Mouse (Mus musculus) heart, embryonic 13.5 days (tissue): ENCODE results near the gene Pfas. TPM values are rescaled to one million over a fixed set of nuclear protein-coding genes. Genes with fewer than 3 reads are reported as not detected.
"Not testable (repeated sequence)": the region's sequence is repeated elsewhere in the genome, so short reads cannot be mapped to it uniquely, and the experiment has no call there.

Source experiments
- ATAC-seq: fragments of 200-750 bp; cut with Nextera tagmentation; 2 replicates; pipeline ENCODE4 v1.8.0; 2017; ENCODE audit warnings: moderate TSS enrichment; ENCODE audit not compliant: insufficient number of reproducible peaks, low FRiP score, low TSS enrichment; ENCODE audit errors: extremely low read depth
- H3K27ac ChIP-seq: fragments of 300-500 bp; sonication (generic); replicated peaks from 2 replicates; pipeline ENCODE4 v1.5.1; 2015; ENCODE audit warnings: moderate library complexity, mild to moderate bottlenecking, inconsistent platforms
- H3K27me3 ChIP-seq: fragments of 300-500 bp; sonication (generic); replicated peaks from 2 replicates; pipeline ENCODE4 v1.6.1; 2015; ENCODE audit warnings: mild to moderate bottlenecking, inconsistent platforms
- H3K36me3 ChIP-seq: fragments of 300-500 bp; sonication (generic); 2 replicates; pipeline ENCODE4 v1.6.1; 2015; ENCODE audit warnings: mild to moderate bottlenecking, inconsistent platforms
- H3K4me1 ChIP-seq: fragments of 300-500 bp; sonication (generic); 2 replicates; pipeline ENCODE4 v1.6.1; 2015; ENCODE audit warnings: inconsistent platforms
- H3K4me2 ChIP-seq: fragments of 300-500 bp; sonication (generic); 2 replicates; pipeline ENCODE4 v1.6.1; 2015; ENCODE audit warnings: inconsistent platforms, mild to moderate bottlenecking, moderate library complexity
- H3K4me3 ChIP-seq: fragments of 300-500 bp; sonication (generic); 2 replicates; pipeline ENCODE4 v1.5.1; 2015; ENCODE audit warnings: moderate library complexity, mild to moderate bottlenecking, inconsistent platforms
- H3K9ac ChIP-seq: fragments of 300-500 bp; sonication (generic); 2 replicates; pipeline ENCODE4 v1.6.1; 2015; ENCODE audit warnings: inconsistent platforms, mild to moderate bottlenecking, moderate library complexity
- H3K9me3 ChIP-seq: fragments of 300-500 bp; sonication (generic); 2 replicates; pipeline ENCODE4 v1.6.1; 2016; ENCODE audit warnings: inconsistent platforms
- WGBS: fragments of 180-500 bp; shearing (Covaris S2); methylation state at CpG from one replicate; pipeline ENCODE4 v1.1.7; 2015; ENCODE audit warnings: mixed read lengths; 5-methylcytosine and 5-hydroxymethylcytosine counted together
- polyA plus RNA-seq: library from polyadenylated mRNA; unstranded; fragments of >200 nt; fragmentation: Nextera tagmentation; extraction: Ambion mirVana; gene quantifications from 2 replicates; pipeline ENCODE4 v1.2.1, GENCODE M21; 2015

Gene Pfas
- polyA plus RNA-seq, 1 experiment from 2014 or later, result 19.9 TPM

DNA sequence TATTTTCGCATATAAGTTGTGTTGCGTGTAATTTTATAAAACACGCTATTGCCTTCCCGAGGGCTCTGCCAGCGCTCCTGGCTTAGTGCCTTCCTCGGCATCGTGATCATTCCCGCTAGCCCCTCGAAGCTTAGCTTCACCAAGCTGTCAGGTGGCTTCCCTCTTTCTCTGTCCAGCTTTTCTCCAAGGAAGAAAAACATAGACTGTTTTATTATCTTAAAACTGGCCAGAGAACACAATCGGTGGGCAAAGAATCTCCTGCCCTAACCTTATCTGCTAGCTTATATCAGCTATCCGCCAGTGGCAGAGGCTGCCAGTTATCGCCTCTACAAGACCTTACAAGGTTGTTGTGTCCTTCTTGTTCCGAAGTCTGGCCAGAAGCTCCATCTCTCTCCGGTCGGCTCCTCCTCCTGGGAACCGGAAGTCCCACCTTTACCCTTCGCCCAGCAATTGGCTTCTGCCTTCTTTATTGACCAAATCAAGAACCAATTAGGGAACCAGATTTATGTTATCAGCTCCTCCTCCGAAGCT lies 3.9 kb upstream of the Pfas start:
- ATAC-seq, result peak; percentile 50; the same call in 1 of the 2 replicates
- Histone ChIP-seq H3K4me1 (peaks cover 34% of the 10 kb centered on the region), H3K9ac (peak overlapping the region; percentile 86), H3K4me2 (peak overlapping the region; percentile 91), H3K9me3 (no peaks in the 10 kb centered on the region), H3K4me3 (peak overlapping the region; percentile 59), H3K27me3 (no peaks in the 10 kb centered on the region), H3K36me3 (no peaks in the 10 kb centered on the region), H3K27ac (peak overlapping the region; percentile 98)
- under 1% methylated on average over 18 of the region's 18 CpGs for WGBS

DNA sequence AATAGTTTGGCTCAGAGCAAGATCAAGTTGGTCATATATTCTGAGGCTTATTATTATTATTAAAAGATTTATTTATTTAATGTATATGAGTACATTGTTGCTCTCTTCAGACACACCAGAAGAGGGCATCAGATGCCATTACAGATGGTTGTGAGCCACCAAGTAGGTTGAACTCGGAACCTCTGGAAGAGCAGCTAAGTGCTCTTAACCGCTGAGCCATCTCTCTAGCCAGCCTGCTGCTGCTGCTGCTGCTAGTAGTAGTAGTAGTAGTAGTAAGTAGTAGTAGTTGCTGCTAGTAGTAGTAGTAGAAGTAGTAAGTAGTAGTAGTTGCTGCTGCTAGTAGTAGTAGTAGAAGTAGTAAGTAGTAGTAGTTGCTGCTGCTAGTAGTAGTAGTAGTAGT lies 3.2 kb upstream of the Pfas start:
- peak overlapping the region; percentile 98 for H3K27ac ChIP-seq
- peak overlapping the region; percentile 86 for H3K9ac ChIP-seq
- H3K9me3 ChIP-seq, H3K27me3 ChIP-seq, ATAC-seq, H3K36me3 ChIP-seq: not testable (repeated sequence)
- WGBS, result 66% methylated on average over 2 of the region's 2 CpGs
- H3K4me1 ChIP-seq, result peaks cover 30% of the 10 kb centered on the region
- H3K4me3 ChIP-seq, result peak overlapping the region; percentile 59
- H3K4me2 ChIP-seq, result peak overlapping the region; percentile 91

DNA sequence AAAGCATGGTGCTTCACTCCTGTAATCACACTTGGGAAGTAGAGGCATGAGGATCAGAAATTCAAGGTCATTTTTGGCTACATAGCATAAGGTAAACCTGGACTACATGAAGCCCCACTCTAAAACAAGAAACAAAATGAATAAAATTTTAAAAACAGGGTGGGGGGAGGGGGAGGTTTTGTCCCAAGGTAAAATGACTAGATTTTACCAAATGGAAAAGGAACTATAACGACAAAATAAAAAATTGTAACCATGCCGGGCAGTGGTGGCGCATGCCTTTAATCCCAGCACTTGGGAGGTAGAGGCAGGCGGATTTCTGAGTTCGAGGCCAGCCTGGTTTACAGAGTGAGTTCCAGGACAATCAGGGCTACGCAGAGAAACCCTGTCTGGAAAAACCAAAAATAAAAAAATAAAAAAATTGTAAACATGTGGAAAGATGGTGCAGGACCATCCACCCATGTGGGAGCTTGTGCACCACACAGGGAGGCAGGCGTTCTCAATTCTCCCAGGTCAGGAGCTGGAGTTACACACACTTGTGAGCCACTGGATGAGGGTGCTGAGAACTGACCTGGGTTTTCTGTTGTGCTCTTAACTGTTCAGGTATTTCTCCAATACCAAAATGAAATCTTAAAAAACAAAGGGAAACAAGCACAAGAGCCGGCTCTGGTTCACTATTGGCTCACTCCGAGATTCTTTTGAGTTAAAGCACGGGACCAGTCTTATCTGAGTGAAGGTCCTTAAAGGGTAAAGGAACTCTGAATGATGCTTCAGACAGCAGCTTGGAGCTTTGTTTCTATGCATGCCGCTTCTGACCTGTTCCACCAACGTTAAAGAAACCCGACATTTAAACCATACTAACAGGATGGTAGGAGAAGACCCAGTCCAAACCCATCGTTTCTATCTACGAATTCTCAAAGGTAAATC lies 2.4 kb upstream of the Pfas start:
- ATAC-seq, result no peak
- H3K9ac ChIP-seq, result 0 out of 2 replicates have a peak overlapping the region, but pooled peaks have one; percentile 37
- H3K4me3 ChIP-seq, result peak overlapping the region; percentile 59
- H3K9me3 ChIP-seq, result no peaks in the 10 kb centered on the region
- no peaks in the 10 kb centered on the region for H3K36me3 ChIP-seq
- WGBS, result 78% methylated on average over 15 of the region's 15 CpGs
- H3K4me2 ChIP-seq, result peak overlapping the region; percentile 91
- H3K4me1 ChIP-seq, result peaks cover 29% of the 10 kb centered on the region
- peak overlapping the region; percentile 98 for H3K27ac ChIP-seq
- no peaks in the 10 kb centered on the region for H3K27me3 ChIP-seq

DNA sequence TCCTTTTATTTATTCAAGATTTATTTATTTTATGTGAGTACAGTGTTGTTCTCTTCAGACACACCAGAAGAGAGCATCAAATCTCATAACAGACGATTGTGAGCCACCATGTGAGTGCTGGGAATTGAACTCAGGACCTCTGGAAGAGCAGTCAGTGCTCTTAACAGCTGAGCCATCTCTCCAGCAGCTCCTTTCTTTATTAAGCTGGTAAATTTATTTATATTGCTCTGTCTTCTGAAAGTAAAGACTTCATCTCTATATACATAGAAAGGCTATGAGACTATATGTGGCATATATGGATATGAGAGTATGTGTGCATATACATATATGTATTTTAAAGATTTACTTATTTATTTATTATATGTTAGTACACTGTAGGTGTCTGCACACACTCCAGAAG lies 1.2 kb upstream of the Pfas start:
- WGBS, result 85% methylated on average over 1 of the region's 1 CpGs
- Histone ChIP-seq H3K4me2 (no peak overlapping the region), H3K9me3 (no peaks in the 10 kb centered on the region), H3K9ac (no peak overlapping the region), H3K4me1 (peaks cover 24% of the 10 kb centered on the region), H3K27me3 (no peaks in the 10 kb centered on the region), H3K36me3 (no peaks in the 10 kb centered on the region), H3K4me3 (no peak overlapping the region), H3K27ac (no peak overlapping the region)
- ATAC-seq, result no peak

DNA sequence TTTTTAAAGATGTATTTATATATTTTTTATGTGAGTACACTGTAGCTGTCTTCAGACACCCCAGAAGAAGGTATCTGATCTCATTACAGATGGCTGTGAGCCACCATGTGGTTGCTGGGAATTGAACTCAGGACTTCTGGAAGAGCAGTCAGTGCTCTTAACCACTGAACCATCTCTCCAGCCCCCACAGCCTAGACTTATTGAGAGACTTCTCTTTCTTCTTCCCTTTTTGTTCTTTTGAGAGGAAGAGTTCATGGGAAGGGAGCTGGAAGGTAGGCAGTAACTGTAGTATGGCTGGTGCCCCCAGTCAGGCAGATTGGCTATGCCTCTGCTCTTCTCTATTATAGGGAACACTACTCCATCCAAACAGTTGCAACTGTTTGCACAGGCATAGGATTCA lies 1.7 kb downstream of the Pfas start:
- Histone ChIP-seq H3K4me1 (peaks cover 22% of the 10 kb centered on the region), H3K36me3 (peaks cover 19% of the 10 kb centered on the region)
- H3K27ac ChIP-seq, H3K27me3 ChIP-seq, H3K4me2 ChIP-seq, H3K9ac ChIP-seq, H3K4me3 ChIP-seq, ATAC-seq, H3K9me3 ChIP-seq: not testable (repeated sequence)

DNA sequence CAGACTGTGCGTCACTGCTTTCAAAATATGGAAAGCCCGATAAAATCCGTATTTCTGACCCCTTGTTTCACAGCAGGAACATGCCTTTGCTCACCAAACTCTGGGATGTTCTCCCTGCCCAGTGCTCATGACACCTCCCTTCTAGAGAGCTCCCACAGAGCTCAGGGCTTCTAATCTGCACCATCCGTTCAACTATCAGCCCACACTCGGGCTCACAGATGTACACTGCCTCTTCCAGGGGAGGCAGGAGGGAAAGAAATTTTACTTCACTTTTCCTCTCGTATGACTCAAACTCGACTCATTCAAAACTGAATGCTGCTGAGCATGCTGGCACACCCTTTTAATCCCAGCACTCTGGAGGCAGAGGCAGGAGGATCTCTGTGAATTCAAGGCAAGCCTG lies 3.1 kb downstream of the Pfas start:
- H3K4me1 ChIP-seq, result peaks cover 11% of the 10 kb centered on the region
- WGBS, result 78% methylated on average over 7 of the region's 7 CpGs
- H3K27ac ChIP-seq, result no peak overlapping the region
- no peak overlapping the region for H3K4me3 ChIP-seq
- no peak for ATAC-seq
- no peak overlapping the region for H3K4me2 ChIP-seq
- H3K27me3 ChIP-seq, result no peaks in the 10 kb centered on the region
- no peak overlapping the region for H3K9ac ChIP-seq
- H3K9me3 ChIP-seq, result no peaks in the 10 kb centered on the region
- peaks cover 33% of the 10 kb centered on the region for H3K36me3 ChIP-seq

DNA sequence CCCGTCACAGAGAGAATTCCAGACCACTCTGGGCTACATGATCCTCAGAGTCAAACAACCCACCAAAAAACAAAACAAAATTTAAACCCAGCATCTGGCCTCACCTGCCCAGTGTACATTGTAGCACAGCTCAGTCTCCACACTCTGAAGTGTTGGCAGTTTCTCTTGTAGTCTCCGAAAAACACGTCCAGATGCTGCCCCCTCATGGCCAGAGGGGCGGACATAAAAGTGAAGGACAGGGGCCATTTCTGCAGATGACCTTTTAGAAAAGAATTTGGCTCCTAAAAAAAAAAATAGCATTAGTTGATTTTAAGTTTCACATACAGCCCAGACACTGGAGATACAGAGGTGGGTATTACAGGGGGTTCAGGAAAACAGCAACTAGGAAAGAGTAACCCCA lies 4.7 kb downstream of the Pfas start:
- peaks cover 11% of the 10 kb centered on the region for H3K4me1 ChIP-seq
- WGBS, result 42% methylated on average over 4 of the region's 4 CpGs
- H3K27me3 ChIP-seq, result no peaks in the 10 kb centered on the region
- ATAC-seq, result no peak
- H3K4me3 ChIP-seq, result no peak overlapping the region
- no peak overlapping the region for H3K27ac ChIP-seq
- H3K9me3 ChIP-seq, result no peaks in the 10 kb centered on the region
- peaks cover 49% of the 10 kb centered on the region for H3K36me3 ChIP-seq
- no peak overlapping the region for H3K9ac ChIP-seq
- H3K4me2 ChIP-seq, result no peak overlapping the region

DNA sequence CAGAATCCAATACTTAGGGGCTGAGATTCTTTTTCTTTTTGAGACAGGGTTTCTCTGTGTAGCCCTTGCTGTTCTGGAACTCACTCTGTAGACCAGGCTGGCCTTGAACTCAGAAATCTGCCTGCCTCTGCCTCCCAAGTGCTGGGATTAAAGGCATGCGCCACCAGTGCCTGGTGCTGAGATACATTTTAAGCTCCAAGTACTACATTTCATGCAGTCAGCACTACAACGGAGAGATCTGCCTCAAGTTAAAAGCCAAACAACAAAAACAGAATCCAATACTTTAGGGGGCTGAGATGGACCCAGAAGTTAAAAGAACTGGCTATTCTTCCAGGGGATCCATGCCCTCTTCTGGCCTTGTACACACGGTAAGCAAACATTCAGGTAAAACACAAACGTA lies 5.5 kb downstream of the Pfas start:
- not testable (repeated sequence) for H3K27me3 ChIP-seq, H3K9ac ChIP-seq, H3K27ac ChIP-seq, H3K4me1 ChIP-seq, H3K9me3 ChIP-seq, H3K4me2 ChIP-seq, H3K4me3 ChIP-seq, ATAC-seq
- 94% methylated on average over 4 of the region's 4 CpGs for WGBS
- H3K36me3 ChIP-seq, result peaks cover 57% of the 10 kb centered on the region

DNA sequence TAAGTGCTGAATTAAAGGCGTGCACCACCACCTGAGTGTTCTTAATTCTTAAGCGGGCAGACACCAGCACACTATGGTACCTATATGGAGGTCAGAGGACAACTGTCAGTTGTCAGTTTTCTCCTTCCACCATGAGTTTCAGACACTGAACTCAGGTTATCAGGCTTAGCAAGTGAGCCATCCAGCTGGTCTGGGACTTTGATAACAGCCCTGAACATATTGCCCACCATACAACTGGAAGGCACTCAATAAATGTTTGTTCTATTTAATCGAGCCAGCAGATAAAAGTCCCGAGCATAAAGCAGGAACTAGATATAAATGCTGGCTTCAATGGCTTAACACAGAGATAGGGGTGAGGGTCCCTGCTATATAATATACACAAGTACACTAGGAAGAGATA lies 11.2 kb downstream of the Pfas start:
- no peak for ATAC-seq
- Histone ChIP-seq H3K4me2 (no peak overlapping the region), H3K9me3 (no peaks in the 10 kb centered on the region), H3K4me1 (no peaks in the 10 kb centered on the region), H3K27ac (no peak overlapping the region), H3K4me3 (no peak overlapping the region), H3K9ac (no peak overlapping the region), H3K27me3 (no peaks in the 10 kb centered on the region), H3K36me3 (peaks cover 98% of the 10 kb centered on the region)
- WGBS, result 84% methylated on average over 4 of the region's 4 CpGs

DNA sequence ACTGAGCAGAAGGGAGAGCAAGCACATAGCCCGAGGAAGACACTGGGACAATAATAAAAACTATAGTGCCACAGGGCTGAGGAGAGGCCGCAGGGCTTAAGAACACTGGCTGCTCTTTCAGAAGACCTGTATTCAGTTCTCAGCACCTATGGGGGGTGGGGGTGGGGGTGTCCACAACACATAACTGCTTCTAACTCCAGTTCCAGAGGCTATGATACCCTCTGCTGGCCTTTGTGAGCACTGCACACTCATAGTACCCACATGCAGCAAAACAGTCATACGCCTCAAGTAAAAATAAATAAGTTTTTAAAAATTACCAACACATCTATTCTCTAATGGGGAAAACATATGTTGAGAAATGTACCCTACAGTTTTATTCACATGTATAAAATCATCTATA lies 13.9 kb downstream of the Pfas start:
- H3K36me3 ChIP-seq, result peaks cover 98% of the 10 kb centered on the region
- 95% methylated on average over 3 of the region's 3 CpGs for WGBS
- no peak overlapping the region for H3K27ac ChIP-seq
- no peak for ATAC-seq
- no peak overlapping the region for H3K4me3 ChIP-seq
- no peaks in the 10 kb centered on the region for H3K27me3 ChIP-seq
- no peak overlapping the region for H3K9ac ChIP-seq
- H3K9me3 ChIP-seq, result no peaks in the 10 kb centered on the region
- no peak overlapping the region for H3K4me2 ChIP-seq
- no peaks in the 10 kb centered on the region for H3K4me1 ChIP-seq

DNA sequence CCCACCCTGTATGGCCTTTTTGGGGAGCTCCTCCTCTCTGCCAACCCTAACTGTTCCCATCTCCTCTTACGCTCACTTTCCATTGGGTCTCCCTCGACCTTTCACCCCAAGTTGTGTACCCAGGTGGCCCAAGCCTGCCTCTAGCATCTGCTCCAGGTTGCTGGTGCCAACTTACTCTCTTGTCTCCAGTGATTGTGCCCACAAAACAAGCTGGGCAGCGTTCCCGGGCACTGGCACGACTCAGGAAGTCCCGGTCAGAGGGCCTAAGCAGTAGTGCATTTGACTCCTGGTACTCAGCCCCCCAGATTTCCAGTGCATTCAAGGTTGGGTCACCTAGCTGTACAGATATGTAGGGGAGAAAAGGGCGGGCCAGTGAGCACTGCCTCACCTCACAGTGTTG lies 15.1 kb downstream of the Pfas start:
- Histone ChIP-seq H3K4me1 (no peaks in the 10 kb centered on the region), H3K27me3 (no peaks in the 10 kb centered on the region), H3K27ac (no peak overlapping the region), H3K4me2 (no peak overlapping the region), H3K9ac (no peak overlapping the region), H3K4me3 (no peak overlapping the region), H3K36me3 (peaks cover 98% of the 10 kb centered on the region), H3K9me3 (no peaks in the 10 kb centered on the region)
- ATAC-seq, result no peak
- 88% methylated on average over 7 of the region's 7 CpGs for WGBS

DNA sequence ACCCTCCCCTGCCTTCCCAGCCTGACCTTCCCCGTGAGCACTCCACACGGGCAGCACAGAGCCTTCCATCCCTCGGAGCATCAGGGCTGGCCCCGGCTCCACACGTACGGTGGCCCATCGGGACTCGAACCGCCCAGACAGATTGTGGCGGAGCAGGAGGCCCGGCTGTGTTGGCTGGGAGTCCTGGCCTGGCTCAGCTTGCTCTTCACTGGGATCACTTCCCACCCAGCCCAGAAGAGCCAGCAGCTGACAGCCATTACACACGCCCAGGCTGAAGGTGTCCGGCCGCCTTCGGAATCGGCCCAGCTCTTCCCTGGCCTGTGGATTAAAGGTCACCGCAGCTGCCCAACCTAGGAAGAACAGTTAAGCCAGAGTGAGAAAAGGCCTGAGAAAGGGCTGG lies 19.9 kb downstream of the Pfas start:
- ATAC-seq, result no peak
- WGBS, result 94% methylated on average over 17 of the region's 17 CpGs
- peaks cover 76% of the 10 kb centered on the region for H3K36me3 ChIP-seq

More for the DNA sequence above, 19.9 kb downstream of the Pfas start:
- Histone ChIP-seq H3K27me3 (no peaks in the 10 kb centered on the region), H3K4me2 (no peak overlapping the region), H3K9me3 (no peaks in the 10 kb centered on the region), H3K4me1 (no peaks in the 10 kb centered on the region), H3K27ac (no peak overlapping the region), H3K4me3 (no peak overlapping the region), H3K9ac (no peak overlapping the region)
